8 mouse cellular contexts compared by ENCODE assay signal in the genomic region with DNA sequence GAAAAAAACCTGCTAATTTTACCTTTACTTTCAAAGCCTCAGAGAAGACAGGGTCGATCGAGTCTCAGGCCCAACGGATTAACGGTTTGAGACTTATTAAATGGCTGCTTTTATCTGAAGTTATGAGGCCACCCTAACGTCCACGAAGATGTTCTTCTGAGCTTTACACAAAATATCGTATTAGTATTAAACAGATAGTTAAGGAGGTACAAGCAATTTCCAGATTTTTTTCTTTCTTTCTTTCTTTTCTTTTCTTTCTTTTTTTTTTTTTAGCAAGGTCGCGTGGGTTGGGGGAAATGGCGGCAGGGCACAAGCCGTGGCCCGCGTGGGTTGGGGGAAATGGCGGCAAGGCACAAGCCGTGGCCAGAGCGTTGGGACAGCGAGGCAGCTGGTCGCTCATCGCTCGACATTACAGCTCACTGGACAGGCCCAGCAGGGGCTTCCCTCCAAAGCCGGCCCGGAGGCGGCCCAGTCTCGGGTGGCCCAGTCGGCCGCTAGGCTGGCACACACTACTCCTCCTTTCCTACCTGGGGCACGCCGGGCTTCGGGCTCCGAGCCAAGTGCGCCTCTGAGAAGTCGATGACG. TPM values are rescaled to one million over a fixed set of nuclear protein-coding genes. Genes with fewer than 3 reads are reported as not detected.
DNase-seq lines count a peak whose midpoint lies in the region; ATAC-seq and TF ChIP-seq lines count a peak whose summit lies in the region.

No protein-coding gene starts in this region.

- peak; percentile 86 for ATAC-seq in lung, embryonic 14.5 days (ENCODE audit: insufficient read depth)
- ATAC-seq in hindbrain, embryonic 16.5 days: peak; percentile 90
- peak; percentile 92 for ATAC-seq in midbrain, embryonic 16.5 days

- H3K27me3 ChIP-seq in lung, embryonic 14.5 days (ENCODE audit: insufficient read depth, low read length): no peaks in the 10 kb centered on the region
- H3K27me3 ChIP-seq in hindbrain, embryonic 16.5 days (replicated peaks; ENCODE audit: control insufficient read depth, insufficient read depth, low read length): no peaks in the 10 kb centered on the region
- H3K27me3 ChIP-seq in midbrain, embryonic 16.5 days (ENCODE audit: control insufficient read depth, insufficient read depth, low read depth, low read length): no peaks in the 10 kb centered on the region

- 0 out of 2 replicates have a peak, but pooled peaks cover 5% of the 10 kb centered on the region for H3K4me1 ChIP-seq in lung, embryonic 14.5 days (ENCODE audit: insufficient read depth)
- H3K4me1 ChIP-seq in hindbrain, embryonic 16.5 days (ENCODE audit: control insufficient read depth, insufficient read depth, low read depth, low read length): peaks cover 21% of the 10 kb centered on the region
- peaks cover 24% of the 10 kb centered on the region for H3K4me1 ChIP-seq in midbrain, embryonic 16.5 days (ENCODE audit: control insufficient read depth, insufficient read depth, low read length)

- H3K9ac ChIP-seq in lung, embryonic 14.5 days: peak overlapping the region; percentile 98
- H3K9ac ChIP-seq in hindbrain, embryonic 16.5 days (ENCODE audit: low read depth, low read length): peak overlapping the region; percentile 86
- peak overlapping the region; percentile 78 for H3K9ac ChIP-seq in midbrain, embryonic 16.5 days (ENCODE audit: low read depth, low read length)

- H3K27ac ChIP-seq in lung, embryonic 14.5 days (ENCODE audit: low read depth): peak overlapping the region; percentile 90
- H3K27ac ChIP-seq in hindbrain, embryonic 16.5 days (ENCODE audit: low read depth, low read length): peak overlapping the region; percentile 85
- H3K27ac ChIP-seq in midbrain, embryonic 16.5 days (ENCODE audit: low read length): peak overlapping the region; percentile 75

- peaks cover 55% of the 10 kb centered on the region for H3K36me3 ChIP-seq in lung, embryonic 14.5 days (ENCODE audit: insufficient read depth)
- peaks cover 9% of the 10 kb centered on the region for H3K36me3 ChIP-seq in hindbrain, embryonic 16.5 days (ENCODE audit: control insufficient read depth, insufficient read depth, low read length)
- H3K36me3 ChIP-seq in midbrain, embryonic 16.5 days (ENCODE audit: control insufficient read depth, insufficient read depth, low read length): peaks cover 9% of the 10 kb centered on the region

- H3K9me3 ChIP-seq in lung, embryonic 14.5 days (ENCODE audit: low read depth, low read length): no peaks in the 10 kb centered on the region
- no peaks in the 10 kb centered on the region for H3K9me3 ChIP-seq in hindbrain, embryonic 16.5 days (ENCODE audit: control insufficient read depth, low read length)
- H3K9me3 ChIP-seq in midbrain, embryonic 16.5 days (replicated peaks; ENCODE audit: control insufficient read depth, low read length, poor library complexity, severe bottlenecking): no peaks in the 10 kb centered on the region

- peak; percentile 59 for DNase-seq in lung, embryonic 14.5 days
- no peak for DNase-seq in lung, postnatal 10 days
- peak; percentile 69 for DNase-seq in embryo, embryonic 11 days
- DNase-seq in natural killer cell, adult 2 months (ENCODE audit: low spot score in 2 of 2): no peak
- no peak for DNase-seq in urinary bladder, adult 18-20 months (ENCODE audit: low spot score in 2 of 2)
- DNase-seq in kidney, postnatal 36 days: no peak

- peak overlapping the region; percentile 100 for H3K4me3 ChIP-seq in lung, embryonic 14.5 days (ENCODE audit: low read depth, low read length)
- peak overlapping the region; percentile 85 for H3K4me3 ChIP-seq in hindbrain, embryonic 16.5 days (ENCODE audit: low read length)
- peak overlapping the region; percentile 57 for H3K4me3 ChIP-seq in midbrain, embryonic 16.5 days (ENCODE audit: low read depth, low read length)

- peak overlapping the region; percentile 75 for H3K4me2 ChIP-seq in lung, embryonic 14.5 days
- H3K4me2 ChIP-seq in hindbrain, embryonic 16.5 days (ENCODE audit: low read length): peak overlapping the region; percentile 74
- H3K4me2 ChIP-seq in midbrain, embryonic 16.5 days (ENCODE audit: low read length): peak overlapping the region; percentile 85

- TF ChIP-seq CTCF in lung, embryonic 14.5 days (IDR thresholded peaks at IDR 0.05; ENCODE audit: low read depth): no peak

- WGBS in lung, embryonic 14.5 days: under 1% methylated on average over 33 of the region's 33 CpGs
- under 1% methylated on average over 33 of the region's 33 CpGs for WGBS in hindbrain, embryonic 16.5 days
- under 1% methylated on average over 33 of the region's 33 CpGs for WGBS in midbrain, embryonic 16.5 days

RNA-seq across cellular contexts. Expression of a gene that starts 0.5 kb away (rescaled TPM):
- 287 and 308 TPM in 2 replicates for polyA plus RNA-seq in lung, embryonic 14.5 days (2014; fragmentation: Nextera tagmentation; extraction: Ambion mirVana)
- 185 and 200 TPM in 2 replicates for polyA plus RNA-seq in hindbrain, embryonic 16.5 days (2015; fragmentation: Nextera tagmentation; extraction: Ambion mirVana)
- 195 and 209 TPM in 2 replicates for polyA plus RNA-seq in midbrain, embryonic 16.5 days (2015; fragmentation: Nextera tagmentation; extraction: Ambion mirVana)

RNA-seq across cellular contexts. Expression of a gene that starts 0.6 kb away (rescaled TPM):
- polyA plus RNA-seq in lung, embryonic 14.5 days (2014; fragmentation: Nextera tagmentation; extraction: Ambion mirVana): 49.8 and 62.9 TPM in 2 replicates
- 35.4 and 37.1 TPM in 2 replicates for polyA plus RNA-seq in hindbrain, embryonic 16.5 days (2015; fragmentation: Nextera tagmentation; extraction: Ambion mirVana)
- polyA plus RNA-seq in midbrain, embryonic 16.5 days (2015; fragmentation: Nextera tagmentation; extraction: Ambion mirVana): 40.7 and 41.8 TPM in 2 replicates

RNA-seq across cellular contexts. Expression of a gene that starts 28.9 kb away (rescaled TPM):
- 126 and 131 TPM in 2 replicates for polyA plus RNA-seq in lung, embryonic 14.5 days (2014; fragmentation: Nextera tagmentation; extraction: Ambion mirVana)
- polyA plus RNA-seq in hindbrain, embryonic 16.5 days (2015; fragmentation: Nextera tagmentation; extraction: Ambion mirVana): 92.7 and 99.0 TPM in 2 replicates
- 93.1 and 103 TPM in 2 replicates for polyA plus RNA-seq in midbrain, embryonic 16.5 days (2015; fragmentation: Nextera tagmentation; extraction: Ambion mirVana)

RNA-seq across cellular contexts. Expression of a gene that starts 51.3 kb away (rescaled TPM):
- not detected in 2 replicates for polyA plus RNA-seq in lung, embryonic 14.5 days (2014; fragmentation: Nextera tagmentation; extraction: Ambion mirVana)
- polyA plus RNA-seq in hindbrain, embryonic 16.5 days (2015; fragmentation: Nextera tagmentation; extraction: Ambion mirVana): not detected in 2 replicates
- not detected in 2 replicates for polyA plus RNA-seq in midbrain, embryonic 16.5 days (2015; fragmentation: Nextera tagmentation; extraction: Ambion mirVana)

RNA-seq across cellular contexts. Expression of a gene that starts 55.1 kb away (rescaled TPM):
- 94.6 and 103 TPM in 2 replicates for polyA plus RNA-seq in lung, embryonic 14.5 days (2014; fragmentation: Nextera tagmentation; extraction: Ambion mirVana)
- polyA plus RNA-seq in hindbrain, embryonic 16.5 days (2015; fragmentation: Nextera tagmentation; extraction: Ambion mirVana): 64.8 and 68.5 TPM in 2 replicates
- 72.8 and 75.0 TPM in 2 replicates for polyA plus RNA-seq in midbrain, embryonic 16.5 days (2015; fragmentation: Nextera tagmentation; extraction: Ambion mirVana)

Comparison
In these comparisons a context has a peak if more than half of its experiments do, and no peak if none do; other contexts are left out.
1. DNase-seq: peak in lung, embryonic 14.5 days (single experiment) and embryo, embryonic 11 days (single experiment); none in lung, postnatal 10 days (single experiment), natural killer cell, adult 2 months (0 of 2), urinary bladder, adult 18-20 months (0 of 2) and kidney, postnatal 36 days (0 of 2).
2. Peak in every context shown above with its lines, with median percentiles within 50 percentile points of each other: ATAC-seq, H3K27ac ChIP-seq, H3K4me2 ChIP-seq, H3K4me3 ChIP-seq and H3K9ac ChIP-seq.